ENCODE assay signal across 8 mouse cellular contexts in genomic region chr17:80727341-80727951, GRCm38 (mm10). TPM values are rescaled to one million over a fixed set of nuclear protein-coding genes. Genes with fewer than 3 reads are reported as not detected.
DNase-seq lines count a peak whose midpoint lies in the region; ATAC-seq lines count a peak whose summit lies in the region.

No protein-coding gene starts in this region.

- peak overlapping the region; percentile 73 for H3K4me3 ChIP-seq in liver, embryonic 13.5 days (replicated peaks)
- peak overlapping the region; percentile 95 for H3K4me3 ChIP-seq in stomach, embryonic 14.5 days (ENCODE audit: low read depth, low read length)

- 0 out of 2 replicates have a peak, but pooled peaks cover 4% of the 10 kb centered on the region for H3K36me3 ChIP-seq in liver, embryonic 13.5 days
- H3K36me3 ChIP-seq in stomach, embryonic 14.5 days (ENCODE audit: control insufficient read depth, insufficient read depth, low read length) = no peaks in the 10 kb centered on the region

- peaks cover 28% of the 10 kb centered on the region for H3K4me1 ChIP-seq in liver, embryonic 13.5 days (replicated peaks)
- peaks cover 14% of the 10 kb centered on the region for H3K4me1 ChIP-seq in stomach, embryonic 14.5 days (ENCODE audit: control insufficient read depth, insufficient read depth, low read length)

- WGBS in liver, embryonic 13.5 days (ENCODE audit: insufficient replicate concordance) = 1% methylated on average over 45 of the region's 54 CpGs
- under 1% methylated on average over 52 of the region's 54 CpGs for WGBS in stomach, embryonic 14.5 days

- ATAC-seq in liver, embryonic 13.5 days (ENCODE audit: low read depth) = peak; percentile 43
- peak; percentile 51 for ATAC-seq in stomach, embryonic 14.5 days (ENCODE audit: insufficient number of reproducible peaks, insufficient read depth, low FRiP score, low read depth)

- 0 out of 2 replicates have a peak, but pooled peaks cover 2% of the 10 kb centered on the region for H3K9me3 ChIP-seq in liver, embryonic 13.5 days (replicated peaks)
- H3K9me3 ChIP-seq in stomach, embryonic 14.5 days (ENCODE audit: control insufficient read depth, low read depth, low read length) = no peaks in the 10 kb centered on the region

- H3K27me3 ChIP-seq in liver, embryonic 13.5 days = peaks cover 20% of the 10 kb centered on the region
- no peaks in the 10 kb centered on the region for H3K27me3 ChIP-seq in stomach, embryonic 14.5 days (ENCODE audit: control insufficient read depth, insufficient read depth, low read length)

- H3K4me2 ChIP-seq in liver, embryonic 13.5 days = peak overlapping the region; percentile 92
- peak overlapping the region; percentile 64 for H3K4me2 ChIP-seq in stomach, embryonic 14.5 days (replicated peaks; ENCODE audit: low read depth, low read length)

- DNase-seq in urinary bladder, adult 18-20 months (ENCODE audit: low spot score in 2 of 2) = peak; percentile 27 to 65
- DNase-seq in urinary bladder, postnatal 10 days (ENCODE audit: low spot score) = no peak
- DNase-seq in embryo, embryonic 11.5 days (ENCODE audit: low read depth, low spot score) = peak; percentile 41
- DNase-seq in heart, adult 9 months (ENCODE audit: low spot score in 2 of 2) = peak; percentile 43 to 50
- DNase-seq in kidney, adult 8-10 months = peak; percentile 45 to 60
- DNase-seq in liver, embryonic 13.5 days = peak; percentile 25
- DNase-seq in naive thymus-derived CD4-positive, alpha-beta T cell, adult 2 months (ENCODE audit: low read depth) = peak; percentile 59

- peak overlapping the region; percentile 79 for H3K9ac ChIP-seq in liver, embryonic 13.5 days
- H3K9ac ChIP-seq in stomach, embryonic 14.5 days (replicated peaks; ENCODE audit: low read depth, low read length) = peak overlapping the region; percentile 94

- H3K27ac ChIP-seq in liver, embryonic 13.5 days = peak overlapping the region; percentile 81
- H3K27ac ChIP-seq in stomach, embryonic 14.5 days (ENCODE audit: low read length) = peak overlapping the region; percentile 99

RNA-seq across cellular contexts. Expression of gene Map4k3, which starts 0.8 kb away (rescaled TPM):
- polyA plus RNA-seq in liver, embryonic 13.5 days (2015; fragmentation: Nextera tagmentation; extraction: Ambion mirVana) = 3.3 TPM in 2 replicates
- polyA plus RNA-seq in stomach, embryonic 14.5 days (2014; fragmentation: Nextera tagmentation; extraction: Ambion mirVana) = 39.5 and 42.5 TPM in 2 replicates
